Mouse (Mus musculus): Measurements from ENCODE around the gene Rxfp2. TPM values are rescaled to one million over a fixed set of nuclear protein-coding genes. Genes with fewer than 3 reads are reported as not detected.
A peak's percentile ranks its signal among the peaks of the same experiment; 100 is the strongest.

Gene Rxfp2
- polyA plus RNA-seq, 1 experiment from 2014 or later = 4.3 TPM

DNA sequence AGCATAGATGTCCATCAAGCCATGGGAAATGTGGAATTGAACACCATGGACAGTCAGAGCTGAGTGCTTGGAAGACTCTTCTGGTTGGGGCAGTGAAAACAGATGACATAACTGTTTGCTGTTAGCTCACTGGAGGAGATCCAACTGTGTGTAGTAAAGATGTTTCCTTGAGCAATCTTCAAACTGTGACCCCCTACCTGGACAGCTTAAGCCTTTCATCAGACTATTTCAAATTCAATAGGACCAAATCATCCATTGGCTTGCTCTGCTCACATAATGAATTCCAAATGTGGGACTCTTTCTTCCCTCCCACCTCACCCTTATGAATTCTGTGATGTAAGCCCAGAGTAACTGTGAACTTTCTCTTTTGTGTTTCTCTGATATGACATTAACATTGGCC is 53.3 kb downstream of the Rxfp2 start:
- ATAC-seq (replicated peaks; ENCODE audit: low FRiP score) = no peak
- Histone ChIP-seq H3K4me1 (0 out of 2 replicates have a peak, but pooled peaks cover 2% of the 10 kb centered on the region), H3K4me3 (replicated peaks) (no peak overlapping the region), H3K9me3 (replicated peaks) (no peaks in the 10 kb centered on the region), H3K4me2 (no peak overlapping the region), H3K36me3 (no peaks in the 10 kb centered on the region), H3K9ac (no peak overlapping the region), H3K27me3 (no peaks in the 10 kb centered on the region), H3K27ac (no peak overlapping the region)

DNA sequence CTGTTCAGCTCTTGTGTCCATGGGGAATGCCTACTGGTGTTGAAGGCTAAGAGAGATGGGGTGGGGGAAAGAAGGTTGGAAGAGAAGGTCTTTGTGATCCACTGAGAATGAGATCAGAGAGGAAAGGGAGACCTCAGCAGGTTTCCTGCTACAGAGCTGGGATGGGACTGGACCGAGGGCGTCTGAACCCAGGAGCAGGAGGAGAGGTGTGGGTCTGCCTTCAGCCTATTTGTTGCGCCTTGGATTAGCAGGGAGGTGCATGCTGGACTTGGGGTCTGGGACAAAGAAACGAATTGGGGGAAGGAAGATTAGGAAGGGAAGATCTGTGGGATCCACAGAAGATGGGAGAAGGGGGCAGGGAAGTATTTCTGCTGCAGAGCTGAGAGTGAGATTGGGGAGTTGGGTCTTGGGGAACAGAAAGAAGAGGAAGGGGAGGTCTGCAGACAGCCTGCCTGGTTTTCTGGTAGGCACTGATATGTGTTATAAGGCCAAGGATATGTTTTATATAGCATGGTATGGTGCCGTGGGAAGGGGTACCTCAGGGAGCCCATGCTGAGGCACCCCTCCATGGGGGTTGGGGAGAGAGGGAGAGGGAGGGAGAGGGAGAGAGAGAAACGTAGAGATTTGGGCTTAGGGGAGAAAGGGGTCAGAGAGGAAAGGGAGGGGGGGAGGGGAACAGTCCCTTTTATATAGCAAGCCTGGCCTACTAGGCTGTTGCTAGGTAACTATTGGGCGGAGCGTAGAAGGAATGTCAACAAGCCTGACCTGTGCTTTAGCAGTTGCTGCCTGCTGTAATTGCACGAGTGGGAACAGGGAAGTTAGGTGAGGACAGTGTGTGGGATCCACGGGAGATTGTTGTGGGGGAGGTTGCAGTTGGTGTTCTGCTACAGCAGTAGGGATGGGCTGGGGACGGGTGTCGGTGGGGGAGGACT is 61.7 kb downstream of the Rxfp2 start:
- ATAC-seq (replicated peaks; ENCODE audit: low FRiP score) = peak; percentile 81; the same call in 1 of the 2 replicates
- no peak overlapping the region for H3K9ac ChIP-seq
- H3K4me1 ChIP-seq = peaks cover 11% of the 10 kb centered on the region; the same call in 1 of the 2 replicates
- H3K27ac ChIP-seq = no peak overlapping the region
- H3K36me3 ChIP-seq = no peaks in the 10 kb centered on the region
- peak overlapping the region; percentile 39 for H3K4me2 ChIP-seq
- H3K9me3 ChIP-seq (replicated peaks) = no peaks in the 10 kb centered on the region
- WGBS = 36% methylated on average over 12 of the region's 12 CpGs
- H3K4me3 ChIP-seq (replicated peaks) = no peak overlapping the region
- no peaks in the 10 kb centered on the region for H3K27me3 ChIP-seq

DNA sequence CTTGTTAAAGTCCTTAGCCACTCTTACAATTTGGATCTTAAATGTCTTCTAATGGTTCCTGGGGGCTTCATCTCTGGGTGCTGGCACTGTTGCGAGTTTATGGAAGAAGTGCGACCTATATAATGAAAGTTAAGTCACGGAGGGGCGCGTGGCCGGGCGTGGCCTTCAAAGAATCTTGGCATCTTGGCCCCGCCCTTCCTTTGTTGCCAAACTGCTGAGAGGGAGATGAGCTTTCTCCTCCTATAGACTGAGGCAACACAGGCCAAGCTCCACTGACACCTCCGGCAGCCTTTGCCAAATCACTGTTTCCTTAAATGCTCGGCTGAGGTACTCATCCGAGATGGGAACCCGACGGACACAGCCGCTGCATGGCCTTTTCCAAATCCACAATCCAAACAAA is 64.2 kb downstream of the Rxfp2 start:
- H3K4me2 ChIP-seq = no peak overlapping the region
- 87% methylated on average over 14 of the region's 14 CpGs for WGBS
- H3K4me1 ChIP-seq = peaks cover 11% of the 10 kb centered on the region; the same call in 1 of the 2 replicates

DNA sequence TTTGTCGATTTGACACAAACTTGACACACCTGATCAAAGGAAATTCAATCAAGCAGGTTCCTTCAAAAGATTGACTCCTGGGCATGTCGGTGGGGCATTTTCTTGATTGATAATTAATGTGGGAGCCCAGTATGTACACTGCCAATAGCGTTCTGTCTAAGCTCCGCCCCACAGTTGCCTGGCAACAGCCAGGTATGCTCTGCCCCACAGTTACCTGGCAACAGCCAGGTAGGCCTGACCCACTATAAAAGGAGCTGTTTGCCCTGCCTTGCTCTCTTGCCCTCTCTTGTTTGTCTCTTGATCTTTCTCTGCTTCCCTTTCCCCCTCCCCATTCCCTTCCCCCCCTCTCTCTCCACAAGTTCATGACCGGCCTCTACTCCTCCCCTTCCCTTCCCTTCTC is 64.7 kb downstream of the Rxfp2 start:
- WGBS = 58% methylated on average over 5 of the region's 5 CpGs
- H3K4me1 ChIP-seq = peaks cover 11% of the 10 kb centered on the region; the same call in 1 of the 2 replicates
- ATAC-seq (replicated peaks; ENCODE audit: low FRiP score) = no peak
- no peaks in the 10 kb centered on the region for H3K27me3 ChIP-seq
- no peaks in the 10 kb centered on the region for H3K9me3 ChIP-seq (replicated peaks)
- no peaks in the 10 kb centered on the region for H3K36me3 ChIP-seq
- no peak overlapping the region for H3K4me3 ChIP-seq (replicated peaks)
- no peak overlapping the region for H3K9ac ChIP-seq
- no peak overlapping the region for H3K27ac ChIP-seq
- no peak overlapping the region for H3K4me2 ChIP-seq

More for the DNA sequence above, 64.2 kb downstream of the Rxfp2 start:
- no peak overlapping the region for H3K4me3 ChIP-seq (replicated peaks)
- H3K9ac ChIP-seq = no peak overlapping the region
- ATAC-seq (replicated peaks; ENCODE audit: low FRiP score) = no peak
- no peaks in the 10 kb centered on the region for H3K36me3 ChIP-seq
- no peaks in the 10 kb centered on the region for H3K9me3 ChIP-seq (replicated peaks)
- H3K27me3 ChIP-seq = no peaks in the 10 kb centered on the region
- H3K27ac ChIP-seq = no peak overlapping the region

DNA sequence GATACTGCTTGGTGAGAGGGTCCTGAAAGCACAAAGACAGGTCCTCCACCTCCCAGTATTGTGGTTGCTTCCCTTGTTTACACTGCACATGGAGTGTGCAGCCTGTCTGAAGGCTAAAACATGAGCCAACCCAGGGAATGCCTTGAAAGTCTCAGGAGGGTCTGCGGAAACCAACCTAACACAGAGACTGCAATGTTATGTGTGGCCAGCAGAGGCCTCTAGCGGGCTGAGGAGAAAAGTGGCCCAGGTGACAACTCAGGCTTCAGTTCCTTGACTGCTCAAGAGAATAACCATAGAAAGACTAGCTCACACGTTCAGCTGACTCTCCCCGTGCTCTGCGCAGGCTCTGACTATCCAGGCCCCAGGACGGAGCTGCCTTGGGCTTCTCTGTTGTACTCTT is 79.1 kb downstream of the Rxfp2 start:
- Histone ChIP-seq H3K9me3 (replicated peaks) (no peaks in the 10 kb centered on the region), H3K9ac (no peak overlapping the region), H3K27me3 (no peaks in the 10 kb centered on the region; the same call in 1 of the 2 replicates), H3K36me3 (no peaks in the 10 kb centered on the region), H3K4me3 (replicated peaks) (no peak overlapping the region), H3K27ac (no peak overlapping the region), H3K4me1 (no peaks in the 10 kb centered on the region), H3K4me2 (no peak overlapping the region)
- WGBS = 10% methylated on average over 6 of the region's 6 CpGs
- ATAC-seq (replicated peaks; ENCODE audit: low FRiP score) = peak; percentile 69

DNA sequence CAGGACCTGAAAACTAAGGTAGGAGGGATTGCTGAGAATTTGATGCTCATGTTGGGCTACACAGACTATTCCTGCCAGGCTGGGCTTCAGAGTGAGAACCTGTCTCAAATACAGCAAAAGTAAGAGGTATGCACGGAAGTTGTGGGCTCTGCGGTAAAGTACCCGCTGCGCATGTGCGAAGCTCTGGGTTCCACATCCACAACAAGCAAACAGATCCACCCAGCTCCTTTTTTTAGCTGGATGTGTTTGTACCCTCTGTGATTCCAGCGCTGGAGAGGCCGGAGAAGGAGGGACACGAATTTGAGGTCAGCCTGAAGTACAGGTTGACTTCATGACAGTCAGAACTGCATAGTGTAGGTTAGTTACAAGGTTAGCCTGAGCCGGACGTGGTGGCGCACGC is 80.3 kb downstream of the Rxfp2 start:
- no peak overlapping the region for H3K4me3 ChIP-seq (replicated peaks)
- ATAC-seq (replicated peaks; ENCODE audit: low FRiP score) = no peak
- no peaks in the 10 kb centered on the region; the same call in 1 of the 2 replicates for H3K27me3 ChIP-seq
- no peak overlapping the region for H3K9ac ChIP-seq
- H3K4me1 ChIP-seq = no peaks in the 10 kb centered on the region
- H3K27ac ChIP-seq = no peak overlapping the region
- no peaks in the 10 kb centered on the region for H3K9me3 ChIP-seq (replicated peaks)
- H3K36me3 ChIP-seq = no peaks in the 10 kb centered on the region
- WGBS = 93% methylated on average over 12 of the region's 12 CpGs
- no peak overlapping the region for H3K4me2 ChIP-seq

DNA sequence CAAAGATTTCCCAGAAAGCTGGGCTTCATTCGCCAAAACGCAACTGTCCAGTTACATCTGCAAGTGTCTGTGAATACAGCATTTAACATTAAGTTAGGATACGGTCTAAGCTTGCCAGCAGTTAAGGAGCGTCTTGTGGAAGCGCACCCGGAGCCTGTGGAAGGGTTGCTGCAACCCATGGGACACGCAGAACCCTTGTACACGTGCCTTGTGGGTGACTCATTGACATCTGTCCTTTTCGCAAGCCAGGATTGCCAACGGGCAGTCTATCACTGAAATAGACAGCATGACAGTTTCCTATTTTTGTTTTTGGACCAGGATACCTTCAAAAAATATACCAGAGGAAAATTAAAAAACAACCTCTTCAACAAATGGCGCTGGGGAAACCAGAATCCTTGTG is 83.3 kb downstream of the Rxfp2 start:
- ATAC-seq (replicated peaks; ENCODE audit: low FRiP score) = no peak
- 87% methylated on average over 11 of the region's 11 CpGs for WGBS

DNA sequence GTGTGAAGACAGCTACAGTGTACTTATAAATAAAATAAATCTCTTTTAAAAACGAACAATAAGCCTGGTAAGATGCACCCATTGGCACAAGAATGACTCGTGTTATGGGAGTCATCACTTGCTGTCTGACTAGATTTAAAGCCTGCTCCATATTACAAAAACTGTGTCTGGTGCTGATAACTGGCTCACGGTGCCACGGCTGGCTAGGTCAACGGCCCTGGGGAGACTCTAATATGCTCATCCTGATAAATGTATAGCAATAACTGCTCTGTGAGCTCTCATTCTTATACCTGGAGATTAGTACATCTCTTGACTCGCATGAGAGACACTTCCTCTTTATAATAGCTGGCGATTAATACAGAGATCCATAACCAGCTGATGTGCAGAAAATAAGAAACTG is 87.9 kb downstream of the Rxfp2 start:
- Histone ChIP-seq H3K4me1 (no peaks in the 10 kb centered on the region), H3K9ac (no peak overlapping the region), H3K36me3 (no peaks in the 10 kb centered on the region), H3K4me2 (no peak overlapping the region), H3K4me3 (replicated peaks) (no peak overlapping the region), H3K27ac (no peak overlapping the region), H3K27me3 (no peaks in the 10 kb centered on the region), H3K9me3 (replicated peaks) (no peaks in the 10 kb centered on the region)
- ATAC-seq (replicated peaks; ENCODE audit: low FRiP score) = no peak
- 91% methylated on average over 7 of the region's 7 CpGs for WGBS

More for the DNA sequence above, 83.3 kb downstream of the Rxfp2 start:
- Histone ChIP-seq H3K4me1 (no peaks in the 10 kb centered on the region), H3K4me3 (replicated peaks) (no peak overlapping the region), H3K27ac (no peak overlapping the region), H3K9me3 (replicated peaks) (no peaks in the 10 kb centered on the region), H3K27me3 (no peaks in the 10 kb centered on the region; the same call in 1 of the 2 replicates), H3K4me2 (no peak overlapping the region), H3K9ac (no peak overlapping the region), H3K36me3 (no peaks in the 10 kb centered on the region)

DNA sequence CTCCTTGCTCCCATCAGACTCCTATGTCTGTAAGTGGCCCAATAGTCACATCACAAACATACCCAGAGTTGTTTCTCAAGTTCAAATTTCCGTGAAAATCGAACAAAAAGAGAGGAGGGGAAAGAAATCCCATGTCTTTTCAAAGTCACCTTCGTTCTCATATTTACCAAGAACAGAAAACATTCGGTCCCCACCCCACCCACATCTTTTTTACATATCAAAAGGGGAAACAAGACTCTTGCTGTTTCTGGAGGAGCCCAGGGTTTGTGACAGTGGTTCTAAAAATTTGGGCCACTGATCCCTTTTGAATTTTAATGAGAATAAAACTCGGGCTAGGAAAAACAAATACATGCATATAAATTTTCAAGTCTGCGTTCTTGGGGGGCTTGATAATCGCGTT is 92.8 kb downstream of the Rxfp2 start:
- Histone ChIP-seq H3K4me1 (peaks cover 10% of the 10 kb centered on the region), H3K4me2 (no peak overlapping the region), H3K36me3 (no peaks in the 10 kb centered on the region), H3K9me3 (replicated peaks) (no peaks in the 10 kb centered on the region), H3K4me3 (replicated peaks) (no peak overlapping the region), H3K27me3 (no peaks in the 10 kb centered on the region), H3K27ac (no peak overlapping the region), H3K9ac (no peak overlapping the region)
- no peak for ATAC-seq (replicated peaks; ENCODE audit: low FRiP score)
- 45% methylated on average over 8 of the region's 8 CpGs for WGBS

DNA sequence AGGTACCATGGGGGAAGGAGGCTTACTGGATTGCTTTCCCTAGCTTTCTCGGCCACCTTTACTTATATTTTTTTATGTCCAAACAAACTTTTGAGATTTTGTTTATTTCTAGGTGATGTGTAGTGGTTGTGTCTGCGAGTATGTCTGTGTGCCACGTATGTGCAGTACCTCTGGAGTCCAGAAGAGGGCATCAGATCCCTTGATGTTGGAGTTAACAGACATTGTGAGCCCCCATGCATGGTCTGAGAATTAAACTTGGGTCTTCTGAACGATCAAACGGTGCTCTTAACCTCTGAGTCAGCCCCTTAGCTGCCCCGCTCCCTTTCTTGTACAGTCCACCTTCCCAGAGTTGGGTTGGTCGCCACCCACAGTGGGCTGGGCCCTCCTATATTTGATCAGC is 95.5 kb downstream of the Rxfp2 start:
- Histone ChIP-seq H3K4me2 (no peak overlapping the region), H3K36me3 (no peaks in the 10 kb centered on the region), H3K4me3 (replicated peaks) (no peak overlapping the region), H3K27ac (no peak overlapping the region), H3K27me3 (no peaks in the 10 kb centered on the region), H3K9me3 (replicated peaks) (no peaks in the 10 kb centered on the region), H3K9ac (no peak overlapping the region), H3K4me1 (peaks cover 14% of the 10 kb centered on the region)
- WGBS = 84% methylated on average over 7 of the region's 7 CpGs
- ATAC-seq (replicated peaks; ENCODE audit: low FRiP score) = no peak

DNA sequence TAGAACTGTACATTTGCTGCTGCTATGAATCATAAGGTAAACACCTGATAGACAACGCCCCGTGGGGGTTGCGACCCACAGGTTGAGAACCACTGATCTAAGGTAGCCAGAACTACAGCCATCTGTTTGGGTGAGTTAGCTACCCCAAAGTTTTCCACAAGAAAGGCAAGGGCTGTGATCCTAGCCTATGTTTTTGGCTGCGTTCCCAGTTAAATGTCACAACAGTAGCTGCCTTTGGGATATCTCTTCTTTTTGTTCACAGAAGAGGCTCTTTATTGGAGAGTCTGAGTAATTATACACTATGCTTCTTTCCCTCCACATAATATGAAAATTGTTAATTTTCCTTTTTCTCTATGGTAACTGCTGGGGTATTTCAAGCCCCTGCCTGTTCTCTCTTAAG is 96.3 kb downstream of the Rxfp2 start:
- no peaks in the 10 kb centered on the region for H3K9me3 ChIP-seq (replicated peaks)
- H3K27me3 ChIP-seq = peaks cover 5% of the 10 kb centered on the region; the same call in 1 of the 2 replicates
- no peak overlapping the region for H3K4me2 ChIP-seq
- no peak for ATAC-seq (replicated peaks; ENCODE audit: low FRiP score)
- H3K27ac ChIP-seq = no peak overlapping the region
- no peaks in the 10 kb centered on the region for H3K36me3 ChIP-seq
- peaks cover 20% of the 10 kb centered on the region for H3K4me1 ChIP-seq
- H3K9ac ChIP-seq = no peak overlapping the region
- no peak overlapping the region for H3K4me3 ChIP-seq (replicated peaks)
- 82% methylated on average over 4 of the region's 4 CpGs for WGBS

DNA sequence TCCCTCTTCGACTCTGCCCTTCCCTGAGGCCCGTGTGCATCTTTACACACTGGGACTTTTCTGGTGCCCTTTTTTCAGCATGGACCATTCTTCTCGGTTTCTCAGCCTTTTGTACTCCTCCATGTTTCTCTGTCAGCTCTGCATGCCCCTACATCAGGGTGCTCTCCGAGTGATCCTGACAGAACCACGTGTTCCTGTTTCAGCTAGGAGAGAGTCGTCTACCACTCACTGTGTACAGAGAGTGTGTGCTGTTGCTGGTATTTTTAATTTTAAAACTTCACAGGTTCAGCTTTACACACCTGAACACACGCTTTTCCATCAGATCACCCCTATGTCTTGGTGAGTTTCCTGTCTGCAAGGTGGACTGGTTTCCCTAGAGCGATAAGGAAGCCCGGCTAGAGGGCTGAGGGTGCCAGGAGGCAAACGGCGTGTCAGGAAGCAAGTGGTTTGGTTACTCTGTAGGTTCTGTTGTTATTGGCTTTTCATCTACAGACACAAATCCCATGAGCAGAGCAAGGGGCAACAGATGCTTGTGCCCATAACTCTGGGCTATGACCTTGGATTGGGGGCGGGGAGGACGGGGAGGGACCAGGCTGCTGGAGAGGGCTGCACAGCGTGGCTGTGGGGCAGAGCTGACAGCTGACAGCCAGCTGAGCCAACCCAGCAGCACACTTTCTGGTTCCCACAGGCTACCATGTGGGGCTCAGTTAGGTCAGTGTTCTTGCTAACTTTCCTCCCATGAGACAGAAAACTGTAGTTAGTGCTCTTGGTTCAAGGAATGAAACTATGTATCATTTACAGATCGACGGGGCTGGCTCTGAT is 97.0 kb downstream of the Rxfp2 start:
- ATAC-seq (replicated peaks; ENCODE audit: low FRiP score) = no peak
- H3K4me1 ChIP-seq = peaks cover 20% of the 10 kb centered on the region
- 59% methylated on average over 16 of the region's 16 CpGs for WGBS

More for the DNA sequence above, 97.0 kb downstream of the Rxfp2 start:
- Histone ChIP-seq H3K4me3 (replicated peaks) (no peak overlapping the region), H3K27ac (no peak overlapping the region), H3K9me3 (replicated peaks) (no peaks in the 10 kb centered on the region), H3K4me2 (no peak overlapping the region), H3K9ac (no peak overlapping the region), H3K27me3 (peaks cover 8% of the 10 kb centered on the region; the same call in 1 of the 2 replicates), H3K36me3 (no peaks in the 10 kb centered on the region)

All from kidney, embryonic 15.5 days (tissue).